Mouse (Mus musculus) mouse embryonic stem cell (cell line): ENCODE data around the gene Ywhab.

Source experiments
- in situ Hi-C, 2 experiments: fragments of 300-500 bp; cut with MboI; formaldehyde crosslinking; loops; 1 replicate in 1 of 2; 3 replicates in 1 of 2; pipeline ENCODE4 v1.14.3; 2019 to 2020; ENCODE audit warnings: low sequenced_read_pairs in 2 of 2, low pct_unique_long_range_greater_than_20kb in 1 of 2, mixed read lengths in 1 of 2; ENCODE audit not compliant: unreplicated experiment in 1 of 2

Gene Ywhab

DNA sequence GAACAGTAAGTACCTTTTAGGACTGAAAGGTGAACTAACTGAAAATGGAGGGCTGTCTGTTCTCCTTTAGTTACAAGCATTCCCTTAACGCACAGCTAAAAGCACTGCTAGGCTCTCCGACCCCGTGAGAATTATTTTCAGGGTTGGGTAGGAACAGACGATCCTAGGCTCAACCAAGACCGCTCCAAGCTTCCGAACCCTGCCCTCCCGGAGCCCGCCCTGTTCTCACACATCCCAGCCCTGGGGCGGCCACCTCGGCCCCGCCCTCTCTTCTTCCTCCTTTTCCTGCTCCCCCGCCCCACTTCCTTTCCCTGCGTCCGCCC is at the start of gene Ywhab:
Gene Ywhab (plus strand): TSS at position 307 of the 323 bp plus-strand sequence.
- in situ Hi-C loops, result no loop called here

DNA sequence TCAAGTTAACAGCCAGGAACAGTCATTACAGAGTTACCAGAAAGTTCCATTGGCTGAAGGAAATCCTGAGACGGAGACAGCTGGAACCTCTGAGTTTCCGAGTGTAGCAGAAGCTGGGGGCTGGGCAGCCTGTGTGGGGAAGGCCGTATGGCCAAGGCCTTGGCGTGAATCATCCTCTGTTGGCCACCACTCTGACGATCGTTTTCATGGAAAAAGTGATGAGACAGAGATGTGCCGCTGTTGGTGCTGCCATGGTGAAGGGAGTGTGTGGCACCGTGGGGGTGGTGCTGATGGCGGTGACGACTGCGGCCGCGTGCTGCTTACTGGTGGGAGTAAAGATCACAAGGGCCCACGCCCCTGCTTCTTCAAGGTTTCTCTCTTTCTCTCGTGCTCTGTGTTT is 48.5 kb upstream of the Ywhab start:
- in situ Hi-C loops, result no loop called here

DNA sequence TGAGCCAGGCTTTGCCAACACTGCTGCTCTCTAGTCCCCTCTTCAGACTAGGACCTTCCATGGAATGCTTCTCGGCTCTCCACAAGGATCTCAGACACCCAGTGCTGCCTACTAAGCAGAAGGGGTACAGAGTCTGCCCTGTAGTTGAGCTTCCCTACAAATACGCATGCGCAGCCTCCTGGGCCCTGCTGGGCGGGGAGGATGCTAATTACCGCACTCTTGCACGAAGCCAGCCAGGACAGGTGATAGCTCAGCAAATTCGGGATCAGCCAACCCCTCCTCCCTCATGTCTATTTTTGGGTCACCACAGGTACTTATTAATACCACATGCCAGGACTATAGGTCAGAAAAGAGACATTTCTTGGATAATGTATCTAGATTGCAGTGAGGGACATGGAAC is 46.8 kb upstream of the Ywhab start:
- in situ Hi-C loops, result no loop called here

DNA sequence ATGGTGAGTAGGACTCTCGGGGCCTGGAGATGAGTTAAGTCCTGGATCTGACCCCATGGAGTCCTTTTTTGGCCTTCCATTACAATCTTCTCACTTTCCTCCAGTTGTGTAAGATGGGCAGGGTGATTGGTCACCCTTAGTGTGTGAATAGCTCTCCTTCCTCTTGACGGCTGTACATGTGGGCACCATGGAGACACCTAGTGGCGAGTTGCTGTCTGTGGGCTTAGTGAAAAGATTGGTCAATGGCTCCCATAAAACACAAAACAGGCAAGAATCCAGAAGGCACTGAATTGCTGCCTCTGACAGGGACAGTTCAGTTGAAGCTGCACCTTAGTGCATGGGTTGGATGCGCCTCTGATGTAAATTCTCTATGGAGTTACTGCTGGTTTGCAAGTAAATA is 43.0 kb upstream of the Ywhab start:
- in situ Hi-C loops, result no loop called here

DNA sequence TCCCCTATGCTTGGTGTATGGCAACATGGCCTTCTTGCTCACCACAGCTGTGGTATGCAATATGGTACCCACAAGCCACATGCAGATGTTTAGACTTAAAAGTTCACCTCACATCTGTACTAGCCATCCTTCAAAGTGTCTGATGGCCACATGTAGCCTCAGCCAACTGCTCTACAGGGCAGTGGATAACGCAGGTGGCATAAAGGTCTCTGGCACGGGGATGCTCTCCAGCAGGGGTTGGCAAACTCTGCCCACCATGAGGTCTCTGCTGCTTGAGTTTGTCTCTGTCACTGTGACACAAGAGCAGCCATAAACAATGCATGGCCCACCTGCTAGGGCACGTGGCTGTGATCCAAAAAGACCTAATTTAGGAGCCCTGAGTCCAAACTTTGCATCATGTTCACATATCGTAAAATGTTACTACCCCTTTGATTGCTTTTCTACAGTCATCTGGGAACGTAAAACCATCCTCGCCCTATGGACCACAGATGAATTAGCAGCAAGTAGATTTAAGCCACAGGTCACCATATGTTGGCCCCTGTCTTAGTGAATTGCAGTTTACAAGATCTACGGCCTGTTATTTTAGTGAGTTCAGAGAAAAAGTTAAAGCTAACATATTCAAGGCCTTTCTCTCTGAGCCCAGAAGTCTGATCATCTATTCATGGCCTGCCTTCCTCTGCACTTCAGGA is 41.0 kb upstream of the Ywhab start:
- in situ Hi-C loops, result no loop called here

DNA sequence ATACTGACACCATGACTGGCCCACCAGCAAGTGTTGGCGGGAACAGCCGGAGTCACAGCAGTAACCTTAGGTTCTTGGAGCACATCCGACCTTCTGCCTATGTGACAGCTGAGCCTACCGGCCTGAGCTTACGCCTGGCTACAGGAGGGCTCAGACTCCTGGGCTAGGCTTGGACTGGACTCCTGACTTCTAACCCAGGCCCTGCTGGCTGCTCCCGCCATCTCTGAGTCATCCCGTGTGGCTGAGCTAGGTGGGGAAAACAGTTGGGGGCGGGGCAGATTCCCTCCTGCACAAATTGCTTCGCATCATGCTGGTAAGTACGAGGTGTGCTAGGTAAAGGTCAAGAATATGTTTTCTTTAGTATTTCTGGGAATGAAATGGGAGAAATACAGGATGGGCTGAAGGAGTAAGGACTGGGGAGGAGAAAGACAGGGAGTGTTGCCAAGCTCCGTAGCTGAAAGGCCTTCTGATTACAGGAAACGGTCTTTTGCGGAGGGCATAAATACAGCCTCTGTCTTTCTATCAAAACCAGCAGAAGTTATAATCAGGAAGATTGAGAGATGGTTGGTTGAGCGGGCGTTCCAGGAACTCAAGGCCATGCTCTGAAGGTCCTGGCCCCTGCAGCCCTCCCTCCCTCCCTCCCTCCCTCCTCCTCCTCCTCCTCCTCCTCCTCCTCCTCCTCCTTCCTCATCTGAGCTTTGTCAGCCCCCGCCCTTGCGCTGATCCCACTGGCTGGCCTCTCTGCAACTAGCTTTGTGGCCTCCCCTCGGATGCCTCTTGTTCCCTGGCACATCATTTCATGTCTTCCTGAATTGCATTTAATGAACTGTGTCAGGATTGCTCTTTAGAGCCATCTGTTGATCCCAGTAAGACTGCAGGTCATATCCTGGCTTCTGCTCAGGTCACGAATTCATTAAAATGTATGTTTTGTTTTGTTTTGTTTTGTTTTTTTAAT is 29.9 kb upstream of the Ywhab start:
- in situ Hi-C loops, result no loop called here

DNA sequence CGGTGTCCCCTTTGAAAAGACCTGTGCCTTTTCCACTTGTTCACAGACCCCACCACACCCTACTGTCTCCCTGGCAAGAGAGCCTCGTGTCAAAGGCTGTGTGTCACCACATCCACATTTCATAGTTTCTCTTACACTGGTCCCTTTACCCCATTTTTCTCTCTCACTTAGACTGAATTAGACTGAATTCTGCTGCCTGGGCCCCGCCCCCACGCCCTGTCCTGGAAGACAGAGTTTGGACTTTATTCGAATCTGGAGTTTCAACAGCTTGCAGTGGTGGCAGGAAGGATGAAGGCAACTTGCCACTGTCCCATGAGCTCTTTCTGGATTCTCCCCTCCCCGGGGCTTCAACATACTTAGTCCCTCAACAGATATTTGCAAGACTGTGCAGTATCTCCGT is 29.1 kb upstream of the Ywhab start:
- in situ Hi-C loops, result no loop called here

DNA sequence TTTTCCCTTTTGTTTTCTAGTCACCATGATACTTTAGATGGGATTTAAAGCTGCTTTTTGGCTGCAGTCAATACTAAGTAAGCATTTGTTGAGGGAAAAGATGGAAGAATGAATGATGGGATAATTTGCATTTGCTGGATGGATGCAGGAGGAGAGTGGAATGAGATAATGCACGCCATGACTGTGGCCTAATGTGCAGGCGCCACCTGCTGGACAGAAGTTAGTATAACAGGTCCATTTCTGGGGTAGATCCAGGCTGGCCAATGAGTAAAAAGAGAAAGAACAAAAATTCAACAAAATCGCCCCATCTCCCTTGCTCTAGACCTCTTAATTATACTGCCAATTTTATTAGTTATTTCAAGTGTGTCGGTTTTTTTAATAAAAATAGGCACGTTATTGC is 26.2 kb upstream of the Ywhab start:
- in situ Hi-C loops, result no loop called here

DNA sequence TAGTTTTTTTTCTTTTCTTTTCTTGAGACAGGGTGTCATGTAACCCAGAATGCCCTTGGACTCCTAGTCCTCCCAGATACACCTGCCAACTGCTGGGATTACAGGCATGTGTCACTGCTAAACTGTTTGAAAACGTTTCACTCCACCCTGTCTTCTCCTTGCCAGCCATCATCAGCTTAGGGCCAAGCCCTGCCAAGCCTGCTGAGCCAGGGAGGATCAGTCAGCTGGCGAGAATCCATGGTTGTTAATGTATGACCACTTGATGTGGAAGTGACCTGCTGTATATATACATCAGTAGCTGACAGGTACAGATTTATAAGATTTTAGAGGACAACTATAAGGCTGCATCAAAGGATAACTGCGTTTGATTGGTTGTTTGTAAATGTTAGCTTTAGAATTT is 24.4 kb upstream of the Ywhab start:
- in situ Hi-C loops, result loop anchor here in 1 of 2 experiments (10.0 kb wide), 1 partner anchor 116 kb away; the partner anchor contains the start of gene Kcnk15

DNA sequence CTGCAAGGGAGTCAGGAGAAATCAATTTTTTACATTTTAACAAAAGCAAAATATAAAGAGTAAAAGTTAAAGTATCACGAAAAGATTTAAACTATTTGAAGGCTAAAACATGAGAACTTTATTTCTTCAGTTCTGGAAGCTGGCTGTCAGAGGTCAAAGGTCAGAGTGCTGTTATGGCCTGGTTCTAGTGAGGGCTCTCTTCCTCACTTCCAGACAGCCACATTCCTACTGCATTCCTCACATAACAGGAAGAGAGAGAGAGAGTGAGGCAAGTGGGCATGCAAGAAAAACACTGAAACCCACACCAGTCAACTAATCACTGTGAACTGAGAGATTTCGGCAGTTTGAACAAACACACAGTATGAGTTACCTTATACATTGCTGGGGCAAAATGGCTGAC is 20.7 kb upstream of the Ywhab start:
- in situ Hi-C loops, result loop anchor here in 1 of 2 experiments (10.0 kb wide), 1 partner anchor 119 kb away; the partner anchor contains the start of gene Kcnk15

DNA sequence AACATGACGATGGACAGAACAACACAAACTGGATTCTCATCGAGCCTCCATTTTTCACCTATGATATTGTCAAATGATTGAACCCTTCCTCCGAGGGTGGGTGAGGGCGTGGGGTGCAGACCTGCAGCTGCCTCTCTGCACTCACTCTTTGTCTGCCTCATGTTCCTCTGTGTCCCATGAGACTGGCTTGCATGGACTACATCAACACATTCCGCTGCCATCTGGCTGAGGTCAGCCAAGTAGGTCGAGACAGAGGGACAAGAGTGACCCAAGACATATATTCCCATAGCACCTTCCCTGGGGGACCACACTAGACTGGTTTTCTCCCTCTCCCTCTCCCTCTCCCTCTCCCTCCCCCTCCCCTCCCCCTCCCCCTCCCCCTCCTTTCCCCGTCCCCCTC is 18.3 kb upstream of the Ywhab start:
- in situ Hi-C loops, result loop anchor here in 1 of 2 experiments (10.0 kb wide), 1 partner anchor 122 kb away; the partner anchor contains the start of gene Kcnk15

DNA sequence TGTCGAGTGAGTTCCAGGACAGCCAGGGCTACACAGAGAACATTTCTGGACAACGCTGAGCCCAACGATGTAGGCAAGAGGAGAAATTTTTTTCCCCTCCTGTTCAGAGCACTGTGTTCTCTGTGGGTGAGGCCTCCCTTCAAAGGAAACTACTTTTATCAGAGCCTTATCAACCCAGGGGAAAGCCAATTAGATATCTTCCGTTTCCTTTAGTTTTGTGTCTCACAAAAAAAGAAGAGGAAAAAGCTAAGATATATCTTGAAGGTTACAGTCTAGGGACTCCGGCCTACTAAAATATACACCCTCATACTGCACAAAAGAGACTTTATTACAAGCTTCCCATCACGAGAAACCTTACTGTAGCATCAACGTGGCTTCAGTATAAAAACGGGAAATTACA is 7.5 kb upstream of the Ywhab start:
- in situ Hi-C loops, result no loop called here

DNA sequence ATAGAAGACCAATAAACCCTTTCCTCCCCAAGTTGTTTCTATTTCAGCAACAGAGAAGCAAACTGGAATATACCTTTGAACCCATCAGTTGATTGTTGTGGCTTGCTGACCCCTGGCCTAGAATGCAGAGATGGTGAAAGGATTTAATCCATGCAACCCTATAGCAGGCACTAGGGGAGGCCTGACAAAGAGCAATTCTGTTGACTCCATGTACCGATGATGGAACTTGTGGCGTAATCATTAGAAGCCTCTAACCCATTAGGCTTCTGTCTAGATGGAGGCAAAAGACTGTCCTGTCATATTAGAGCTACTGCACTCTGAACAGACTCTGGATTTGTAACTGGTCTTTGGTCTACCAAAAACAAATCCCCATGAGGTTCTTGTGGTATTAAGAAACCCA is 1.9 kb upstream of the Ywhab start:
- in situ Hi-C loops, result no loop called here

DNA sequence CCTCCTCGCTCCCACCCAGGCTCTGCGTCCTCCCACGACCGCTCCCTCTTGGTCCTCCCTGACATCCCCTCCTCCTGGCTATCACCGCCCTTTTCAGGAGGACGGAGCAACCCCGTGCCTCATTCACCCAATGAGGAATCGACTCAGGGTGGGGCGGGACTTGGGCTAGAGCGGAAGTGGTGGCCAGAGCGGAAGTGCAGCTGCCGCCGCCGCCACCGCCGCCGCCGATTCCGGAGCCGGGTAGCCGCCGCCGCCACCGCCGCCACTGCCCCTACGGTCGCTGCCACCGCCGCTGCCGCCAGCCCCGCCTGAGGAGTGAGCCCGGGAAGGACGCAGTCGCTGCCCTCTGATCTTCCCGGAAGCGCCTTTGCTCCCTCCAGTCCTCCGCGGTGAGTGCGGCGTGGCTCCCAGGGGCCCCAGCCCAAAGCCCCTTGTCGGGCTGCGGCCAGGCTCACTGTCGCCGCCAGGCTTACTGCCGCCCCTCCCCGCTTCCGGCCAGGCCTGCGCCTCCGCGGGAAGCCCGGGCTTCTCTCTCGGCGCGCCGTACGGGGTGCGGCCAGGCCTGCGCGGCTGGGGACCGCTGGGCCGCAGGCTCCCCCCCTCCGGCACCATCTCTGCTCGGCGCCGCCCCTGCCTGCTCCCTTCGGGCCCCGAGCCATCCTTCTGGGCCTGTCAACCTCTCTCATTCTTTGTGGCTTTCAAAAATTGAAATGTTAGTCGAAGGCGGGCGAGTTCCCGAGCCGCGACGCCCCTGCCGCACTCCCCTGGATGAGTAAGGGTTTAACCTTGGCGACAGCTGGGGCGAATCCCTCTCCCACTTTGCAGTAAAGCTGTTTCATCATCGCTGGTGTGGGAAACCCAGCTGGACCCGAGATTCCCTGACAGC is 460 bp downstream of the Ywhab start:
- in situ Hi-C loops, result no loop called here

DNA sequence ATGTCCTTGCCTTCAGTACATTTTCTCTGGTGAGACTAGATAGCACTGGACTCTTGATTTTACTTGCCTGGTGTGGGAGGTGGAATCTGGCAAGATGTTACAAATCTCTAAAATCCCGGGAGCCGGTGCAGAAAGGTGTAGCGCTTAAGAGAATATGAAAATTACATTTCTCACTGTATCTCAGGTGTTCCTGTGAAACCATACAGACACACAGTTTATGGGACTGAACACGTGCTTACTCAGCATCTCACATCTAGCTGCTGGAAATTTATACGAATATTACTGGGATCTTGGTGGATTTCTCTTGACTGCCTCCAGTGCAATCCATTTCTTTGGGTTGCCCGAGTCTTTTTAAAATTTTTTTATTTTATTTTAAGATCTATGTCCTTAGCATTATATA is 1.5 kb downstream of the Ywhab start:
- in situ Hi-C loops, result no loop called here

DNA sequence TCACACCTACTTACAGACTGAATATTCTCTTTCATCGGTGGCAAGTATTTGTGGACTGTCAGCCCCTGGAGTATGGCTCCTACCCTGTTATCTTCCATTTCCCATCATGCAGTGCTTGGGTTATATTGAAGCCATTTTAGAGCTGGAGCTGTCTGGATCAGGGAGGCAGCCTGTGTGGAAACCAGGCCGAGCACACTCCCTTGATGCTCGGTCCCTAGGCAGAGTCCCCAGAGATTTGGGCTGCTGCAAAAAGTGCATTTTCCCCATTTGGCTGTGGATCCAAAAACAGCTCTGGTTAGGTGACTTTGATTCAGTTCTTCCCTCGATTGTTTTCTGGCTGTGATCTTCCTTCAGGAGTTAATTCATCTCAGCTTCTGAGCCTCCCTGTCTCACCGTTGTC is 2.1 kb downstream of the Ywhab start:
- in situ Hi-C loops, result no loop called here

DNA sequence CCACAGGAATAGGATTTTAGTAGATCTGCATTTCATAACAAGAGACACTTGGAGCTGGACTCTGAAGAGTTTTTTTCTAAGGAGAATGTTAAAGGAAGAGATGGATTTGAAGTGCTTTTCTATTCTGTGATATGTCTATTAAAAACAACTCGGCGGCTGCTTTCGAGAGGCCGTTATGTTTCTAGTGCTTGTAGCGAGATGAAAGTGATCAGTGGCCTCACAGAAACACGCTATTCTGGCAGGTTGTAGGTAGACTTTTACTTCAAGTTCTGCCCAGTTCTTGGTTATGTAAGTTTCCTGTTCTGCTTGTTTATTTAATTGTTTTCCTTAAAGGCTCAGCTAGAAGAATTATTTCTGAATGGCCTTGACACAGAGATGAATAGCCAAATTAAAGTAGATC is 4.2 kb downstream of the Ywhab start:
- in situ Hi-C loops, result no loop called here

DNA sequence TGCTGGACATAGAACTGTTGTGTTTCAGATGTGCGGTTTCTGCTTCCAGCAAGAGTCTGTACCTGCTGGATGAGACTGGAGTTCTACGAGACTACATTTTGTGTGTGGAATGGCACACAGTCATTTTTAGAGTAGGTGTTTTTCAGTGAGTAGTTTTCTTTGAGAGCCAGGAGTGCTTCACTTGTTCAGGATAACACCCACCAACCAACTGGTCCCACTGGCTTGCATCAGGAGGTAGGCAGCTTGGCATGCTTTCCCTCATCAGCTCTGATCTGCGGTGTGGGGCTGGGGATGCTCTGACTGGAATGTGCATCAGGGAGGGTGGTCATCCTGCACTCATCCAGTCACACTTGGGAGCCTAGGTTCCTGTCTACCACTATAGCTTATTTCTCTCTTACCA is 7.9 kb downstream of the Ywhab start:
- in situ Hi-C loops, result no loop called here

DNA sequence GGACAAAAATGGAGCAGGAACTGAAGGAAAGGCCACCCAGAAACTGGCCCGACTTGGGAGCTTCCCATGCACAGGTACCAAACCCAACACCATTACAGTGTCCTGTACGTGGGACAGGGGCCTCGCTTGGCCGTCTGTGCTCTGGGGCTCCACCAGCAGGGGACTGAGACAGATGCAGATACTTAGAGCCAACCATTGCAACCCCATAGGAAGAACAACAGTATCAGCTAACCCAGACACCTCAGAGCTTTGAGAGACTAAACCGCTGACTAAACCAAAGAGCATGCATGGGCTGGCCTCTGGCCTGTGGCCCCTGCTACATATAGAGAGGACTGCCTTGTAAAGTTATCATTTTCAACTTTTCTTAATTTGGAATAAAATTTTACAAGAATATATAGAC is 9.7 kb downstream of the Ywhab start:
- in situ Hi-C loops, result no loop called here
